Mouse (Mus musculus) ES-Bruce4 (cell line): ENCODE measurements around the gene Ddit4.

ENCODE experiments used
- CTCF ChIP-seq: IDR thresholded peaks from one replicate; pipeline ENCODE4 v1.8.1; 2011; ENCODE audit warnings: low read depth, low read length
- EP300 ChIP-seq: IDR thresholded peaks from 2 replicates; pipeline ENCODE4 v1.6.1; 2011; ENCODE audit warnings: low read depth, low read length; ENCODE audit not compliant: insufficient read depth
- POLR2A ChIP-seq: IDR thresholded peaks from one replicate; pipeline ENCODE4 v1.8.1; 2011; ENCODE audit warnings: low read length; ENCODE audit not compliant: insufficient read depth

- TF ChIP-seq EP300 (no peak), CTCF (no peak), POLR2A (no peak)
Measured at GRCm38 (mm10) chr10:59934039-59934438, 17.6 kb downstream of the Ddit4 start.
